Mouse (Mus musculus): Measurements from ENCODE around the gene Scyl3. TPM values are rescaled to one million over a fixed set of nuclear protein-coding genes. Genes with fewer than 3 reads are reported as not detected.

The Scyl3 gene
- polyA plus RNA-seq, 1 experiment from 2014 or later, result 13.6 TPM

DNA sequence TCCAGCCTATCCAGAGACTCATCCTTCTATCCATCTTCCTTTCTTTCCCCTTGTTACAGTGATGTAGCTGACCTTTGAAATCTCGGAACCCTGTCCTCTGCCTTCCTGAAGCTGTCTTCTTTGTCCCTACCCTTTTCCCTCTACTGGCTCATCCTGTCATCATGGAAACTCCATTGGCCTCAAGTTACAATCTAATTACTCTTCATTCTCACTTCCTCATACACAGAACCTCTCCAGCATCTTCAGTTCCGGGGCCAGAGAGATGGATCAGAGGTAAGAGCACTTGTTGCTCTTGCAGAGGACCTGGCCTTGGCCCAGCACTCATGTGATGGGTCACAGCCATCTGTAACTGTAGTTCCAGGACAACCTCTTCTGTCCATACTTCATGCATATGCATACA is 28.7 kb upstream of the Scyl3 start:
- Histone ChIP-seq H3K9ac (replicated peaks; ENCODE audit: low read depth) (no peak overlapping the region), H3K4me1 (ENCODE audit: insufficient read depth, low read depth, low read length) (no peaks in the 10 kb centered on the region), H3K27me3 (replicated peaks; ENCODE audit: insufficient read depth, low read length) (no peaks in the 10 kb centered on the region), H3K4me3 (ENCODE audit: low read depth, low read length) (no peak overlapping the region), H3K9me3 (ENCODE audit: low read length) (no peaks in the 10 kb centered on the region), H3K27ac (ENCODE audit: low read length) (no peak overlapping the region), H3K36me3 (ENCODE audit: insufficient read depth, low read length) (no peaks in the 10 kb centered on the region), H3K4me2 (replicated peaks; ENCODE audit: low read depth, low read length) (no peak overlapping the region)
- DNase-seq (ENCODE audit: low spot score), result no peak
- 79% methylated on average over 2 of the region's 2 CpGs for WGBS
- TF ChIP-seq CTCF (IDR thresholded peaks at IDR 0.05) (no peak), EP300 (IDR thresholded peaks at IDR 0.05) (no peak)
- no peak for ATAC-seq

DNA sequence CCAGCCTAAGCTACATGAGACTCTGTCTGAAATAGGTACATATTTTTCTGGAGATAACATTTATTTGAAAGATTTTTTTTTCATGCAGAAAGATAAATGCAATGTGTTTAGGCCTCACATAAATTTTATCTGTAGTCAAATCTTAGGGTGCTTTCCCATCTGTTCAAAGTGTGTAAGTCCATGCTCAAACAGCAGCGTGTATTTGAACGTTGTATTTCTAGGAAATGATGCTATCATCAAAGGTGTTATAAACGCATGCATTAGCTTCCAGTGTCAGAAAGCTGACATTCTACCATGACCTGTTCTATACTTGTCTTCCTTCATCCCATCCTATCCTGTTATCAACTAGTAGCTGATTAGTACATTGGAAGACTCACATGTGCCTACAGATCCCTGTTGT is 25.5 kb upstream of the Scyl3 start:
- 73% methylated on average over 3 of the region's 3 CpGs for WGBS
- H3K36me3 ChIP-seq (ENCODE audit: insufficient read depth, low read length), result no peaks in the 10 kb centered on the region
- no peak overlapping the region for H3K4me2 ChIP-seq (replicated peaks; ENCODE audit: low read depth, low read length)
- no peaks in the 10 kb centered on the region for H3K27me3 ChIP-seq (replicated peaks; ENCODE audit: insufficient read depth, low read length)
- no peak overlapping the region for H3K27ac ChIP-seq (ENCODE audit: low read length)
- no peak overlapping the region for H3K9ac ChIP-seq (replicated peaks; ENCODE audit: low read depth)
- ATAC-seq (no peak), DNase-seq (ENCODE audit: low spot score) (no peak)
- TF ChIP-seq EP300 (IDR thresholded peaks at IDR 0.05) (no peak), CTCF (IDR thresholded peaks at IDR 0.05) (no peak)
- no peaks in the 10 kb centered on the region for H3K9me3 ChIP-seq (ENCODE audit: low read length)
- no peaks in the 10 kb centered on the region for H3K4me1 ChIP-seq (ENCODE audit: insufficient read depth, low read depth, low read length)
- no peak overlapping the region for H3K4me3 ChIP-seq (ENCODE audit: low read depth, low read length)

DNA sequence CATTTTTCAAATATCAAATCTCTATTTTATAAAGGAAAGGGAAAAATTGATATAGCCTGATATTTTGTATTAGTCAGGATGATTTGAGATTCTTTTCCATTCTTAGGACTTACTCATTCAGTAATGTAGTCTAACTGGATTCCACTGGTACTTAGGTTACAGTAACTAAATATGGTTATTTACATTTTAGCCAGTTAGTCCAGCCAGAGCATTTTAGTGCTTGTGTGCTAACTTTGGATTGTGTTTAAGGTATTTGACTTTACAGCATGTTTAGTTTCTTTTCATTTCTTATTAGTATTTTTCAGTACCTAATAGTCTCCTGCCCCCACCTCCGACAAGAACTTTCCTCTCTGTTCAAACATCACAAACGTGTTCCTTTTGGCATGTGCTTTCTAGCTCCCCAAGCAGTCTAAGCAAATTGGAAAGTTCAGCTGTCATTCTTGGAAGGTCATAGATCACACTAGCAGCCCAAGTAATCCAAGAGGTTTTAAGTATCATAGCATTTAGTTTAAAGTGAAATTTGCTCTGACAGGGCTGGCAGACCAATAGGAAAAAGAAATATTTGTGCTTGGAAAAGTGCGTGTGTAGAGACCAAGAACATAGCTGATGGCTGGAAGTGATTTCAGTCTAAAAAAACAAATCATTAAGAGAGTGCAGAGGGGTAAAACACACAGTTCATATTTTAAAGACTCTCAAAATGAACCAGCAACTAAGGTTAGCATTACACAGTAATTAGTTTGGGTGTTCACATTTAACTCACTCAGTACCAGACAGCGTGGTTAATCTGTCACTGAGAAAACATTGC is 21.7 kb upstream of the Scyl3 start:
- TF ChIP-seq EP300 (IDR thresholded peaks at IDR 0.05) (peak; percentile 75), CTCF (IDR thresholded peaks at IDR 0.05) (no peak)
- 37% methylated on average over 4 of the region's 4 CpGs for WGBS
- peak; percentile 58 for DNase-seq (ENCODE audit: low spot score)
- Histone ChIP-seq H3K27ac (ENCODE audit: low read length) (0 out of 2 replicates have a peak overlapping the region, but pooled peaks have one; percentile 20), H3K27me3 (replicated peaks; ENCODE audit: insufficient read depth, low read length) (no peaks in the 10 kb centered on the region), H3K4me1 (ENCODE audit: insufficient read depth, low read depth, low read length) (no peaks in the 10 kb centered on the region), H3K9me3 (ENCODE audit: low read length) (no peaks in the 10 kb centered on the region), H3K36me3 (ENCODE audit: insufficient read depth, low read length) (no peaks in the 10 kb centered on the region), H3K4me3 (ENCODE audit: low read depth, low read length) (no peak overlapping the region), H3K4me2 (replicated peaks; ENCODE audit: low read depth, low read length) (0 out of 2 replicates have a peak overlapping the region, but pooled peaks have one; percentile 11), H3K9ac (replicated peaks; ENCODE audit: low read depth) (no peak overlapping the region)
- peak; percentile 65; the same call in 1 of the 2 replicates for ATAC-seq

GRCm38 (mm10) chr1:163908389-163908788 is 20.5 kb upstream of the Scyl3 start:
- H3K9me3 ChIP-seq (ENCODE audit: low read length), result no peaks in the 10 kb centered on the region
- H3K4me2 ChIP-seq (replicated peaks; ENCODE audit: low read depth, low read length), result no peak overlapping the region
- WGBS, result 28% methylated on average over 11 of the region's 11 CpGs
- no peaks in the 10 kb centered on the region for H3K4me1 ChIP-seq (ENCODE audit: insufficient read depth, low read depth, low read length)
- ATAC-seq (no peak), DNase-seq (ENCODE audit: low spot score) (no peak)
- H3K27ac ChIP-seq (ENCODE audit: low read length), result no peak overlapping the region
- no peaks in the 10 kb centered on the region for H3K27me3 ChIP-seq (replicated peaks; ENCODE audit: insufficient read depth, low read length)
- TF ChIP-seq EP300 (IDR thresholded peaks at IDR 0.05) (no peak), CTCF (IDR thresholded peaks at IDR 0.05) (no peak)
- H3K9ac ChIP-seq (replicated peaks; ENCODE audit: low read depth), result no peak overlapping the region
- H3K36me3 ChIP-seq (ENCODE audit: insufficient read depth, low read length), result no peaks in the 10 kb centered on the region
- no peak overlapping the region for H3K4me3 ChIP-seq (ENCODE audit: low read depth, low read length)

DNA sequence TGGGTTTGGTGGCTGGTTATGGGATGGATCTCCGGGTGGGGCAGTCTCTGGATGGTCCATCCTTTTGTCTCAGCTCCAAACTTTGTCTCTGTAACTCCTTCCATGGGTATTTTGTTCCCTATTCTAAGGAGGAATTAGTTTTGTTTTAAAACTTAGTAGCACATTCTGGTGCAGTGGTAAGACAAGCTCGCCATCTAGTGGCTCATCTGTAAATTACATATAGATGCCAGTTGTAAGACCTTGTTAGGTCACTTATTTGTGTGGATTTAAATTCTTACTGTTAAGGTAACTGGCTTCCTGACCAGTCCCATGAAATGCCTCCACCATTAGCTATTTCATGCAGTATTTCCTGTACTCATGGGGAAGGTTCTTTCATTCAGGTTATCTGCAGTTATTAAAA is 18.6 kb upstream of the Scyl3 start:
- H3K4me2 ChIP-seq (replicated peaks; ENCODE audit: low read depth, low read length), result no peak overlapping the region
- 0% methylated on average over 2 of the region's 2 CpGs for WGBS
- H3K36me3 ChIP-seq (ENCODE audit: insufficient read depth, low read length), result no peaks in the 10 kb centered on the region
- DNase-seq (ENCODE audit: low spot score) (peak; percentile 78), ATAC-seq (peak; percentile 56)
- H3K9me3 ChIP-seq (ENCODE audit: low read length), result no peaks in the 10 kb centered on the region
- no peak overlapping the region for H3K4me3 ChIP-seq (ENCODE audit: low read depth, low read length)
- TF ChIP-seq EP300 (IDR thresholded peaks at IDR 0.05) (no peak), CTCF (IDR thresholded peaks at IDR 0.05) (peak; percentile 83)
- no peak overlapping the region for H3K27ac ChIP-seq (ENCODE audit: low read length)
- no peaks in the 10 kb centered on the region for H3K27me3 ChIP-seq (replicated peaks; ENCODE audit: insufficient read depth, low read length)
- no peaks in the 10 kb centered on the region for H3K4me1 ChIP-seq (ENCODE audit: insufficient read depth, low read depth, low read length)
- H3K9ac ChIP-seq (replicated peaks; ENCODE audit: low read depth), result no peak overlapping the region

GRCm38 (mm10) chr1:163910785-163911184 is 18.1 kb upstream of the Scyl3 start:
- ATAC-seq (no peak), DNase-seq (ENCODE audit: low spot score) (no peak)
- Histone ChIP-seq H3K9me3 (ENCODE audit: low read length) (no peaks in the 10 kb centered on the region), H3K9ac (replicated peaks; ENCODE audit: low read depth) (no peak overlapping the region), H3K4me3 (ENCODE audit: low read depth, low read length) (no peak overlapping the region), H3K27me3 (replicated peaks; ENCODE audit: insufficient read depth, low read length) (no peaks in the 10 kb centered on the region), H3K4me1 (ENCODE audit: insufficient read depth, low read depth, low read length) (no peaks in the 10 kb centered on the region), H3K4me2 (replicated peaks; ENCODE audit: low read depth, low read length) (no peak overlapping the region), H3K27ac (ENCODE audit: low read length) (no peak overlapping the region), H3K36me3 (ENCODE audit: insufficient read depth, low read length) (no peaks in the 10 kb centered on the region)
- 93% methylated on average over 9 of the region's 9 CpGs for WGBS
- TF ChIP-seq CTCF (IDR thresholded peaks at IDR 0.05), result no peak
- TF ChIP-seq EP300 (IDR thresholded peaks at IDR 0.05), result no peak
